Mouse (Mus musculus): ENCODE measurements around the gene Rab14.

- no peak for TF ChIP-seq EP300 (IDR thresholded peaks at IDR 0.05; ENCODE audit: low read depth)
- TF ChIP-seq CTCF (IDR thresholded peaks at IDR 0.05; ENCODE audit: low read depth): no peak
Measured at GRCm38 (mm10) chr2:35228145-35228544, 27.2 kb upstream of the Rab14 start.

Data from liver, postnatal 0 days (tissue).